Mouse (Mus musculus) CH12.LX (cell line): ENCODE results near the gene Exoc3l4.

Experiments
- CTCF ChIP-seq, 2 experiments: IDR thresholded peaks in 1 of 2; conservative IDR thresholded peaks in 1 of 2; 2 replicates each; pipeline ENCODE4 v1.5.1; 2011 to 2012; ENCODE audit warnings: low read depth in 2 of 2, low read length in 2 of 2, improper control_type of control experiment in 1 of 2, inconsistent platforms in 1 of 2, mild to moderate bottlenecking in 1 of 2, moderate library complexity in 1 of 2
- E2F4 ChIP-seq: IDR thresholded peaks from 2 replicates; pipeline ENCODE4 v1.6.1; 2011; ENCODE audit warnings: low read depth, low read length, improper control_type of control experiment; ENCODE audit not compliant: insufficient replicate concordance
- PAX5 ChIP-seq: IDR thresholded peaks from 2 replicates; pipeline ENCODE4 v1.6.1; 2012; ENCODE audit warnings: low read length, inconsistent platforms, mixed read lengths
- POLR2A ChIP-seq: IDR thresholded peaks from 2 replicates; pipeline ENCODE4 v1.6.1; 2011; ENCODE audit warnings: low read depth, mild to moderate bottlenecking, improper control_type of control experiment, low read length
- SMC3 ChIP-seq: IDR thresholded peaks from 2 replicates; pipeline ENCODE4 v1.6.1; 2011; ENCODE audit warnings: low read depth, low read length, improper control_type of control experiment

GRCm38 (mm10) chr12:111440701-111441373, 24.0 kb downstream of the Exoc3l4 start:
- no peak for TF ChIP-seq POLR2A
- TF ChIP-seq PAX5: no peak
- TF ChIP-seq CTCF (conservative IDR thresholded peaks at IDR 0.05 in 1 of 2, IDR thresholded peaks at IDR 0.05 in 1 of 2; ENCODE audit: low read depth in 2 of 2, low read length in 2 of 2): no peak
- no peak for TF ChIP-seq E2F4
- no peak for TF ChIP-seq SMC3
